Mouse (Mus musculus) gastrocnemius, postnatal 4 days (tissue): ENCODE measurements around the gene B230104I21Rik. TPM values are rescaled to one million over a fixed set of nuclear protein-coding genes. Genes with fewer than 3 reads are reported as not detected.

ENCODE experiments used
- DNase-seq, 2 experiments: peaks; one replicate each; pipeline ENCODE4 v3.0.0; 2021 to 2022; ENCODE audit warnings: low spot score in 2 of 2, mixed read lengths in 2 of 2
- total RNA-seq, 2 experiments: library from RNA; stranded (reverse); gene quantifications; 2 replicates each; pipeline ENCODE4 v1.2.3; 2021

Gene B230104I21Rik
- total RNA-seq, 2 experiments from 2014 or later: not detected

GRCm38 (mm10) chr4:154348197-154348786, 12.4 kb downstream of the B230104I21Rik start:
- no peak for DNase-seq

GRCm38 (mm10) chr4:154352246-154352645, 16.3 kb downstream of the B230104I21Rik start:
- DNase-seq: no peak

- DNase-seq: no peak
Observed at GRCm38 (mm10) chr4:154355408-154355807, 19.5 kb downstream of the B230104I21Rik start.

GRCm38 (mm10) chr4:154358370-154358769, 22.4 kb downstream of the B230104I21Rik start:
- DNase-seq: no peak

GRCm38 (mm10) chr4:154358816-154359215, 22.9 kb downstream of the B230104I21Rik start:
- no peak for DNase-seq

GRCm38 (mm10) chr4:154359762-154360300, 23.9 kb downstream of the B230104I21Rik start:
- no peak for DNase-seq

- DNase-seq: no peak
Observed at GRCm38 (mm10) chr4:154360441-154360840, 24.5 kb downstream of the B230104I21Rik start.

- DNase-seq: no peak
Observed at GRCm38 (mm10) chr4:154360850-154361249, 24.9 kb downstream of the B230104I21Rik start.

GRCm38 (mm10) chr4:154364752-154365151, 28.8 kb downstream of the B230104I21Rik start:
- no peak for DNase-seq

GRCm38 (mm10) chr4:154366836-154367235, 30.9 kb downstream of the B230104I21Rik start:
- no peak for DNase-seq

GRCm38 (mm10) chr4:154369089-154369488, 33.2 kb downstream of the B230104I21Rik start:
- no peak for DNase-seq

- no peak for DNase-seq
Observed at GRCm38 (mm10) chr4:154370841-154371240, 34.9 kb downstream of the B230104I21Rik start.

- no peak for DNase-seq
Observed at GRCm38 (mm10) chr4:154371542-154372247, 35.8 kb downstream of the B230104I21Rik start.

GRCm38 (mm10) chr4:154375939-154376625, 40.2 kb downstream of the B230104I21Rik start:
- no peak for DNase-seq

GRCm38 (mm10) chr4:154378876-154379275, 42.9 kb downstream of the B230104I21Rik start:
- no peak for DNase-seq

GRCm38 (mm10) chr4:154385208-154385607, 49.3 kb downstream of the B230104I21Rik start:
- no peak for DNase-seq

GRCm38 (mm10) chr4:154385918-154386317, 50.0 kb downstream of the B230104I21Rik start:
- DNase-seq: no peak

GRCm38 (mm10) chr4:154386810-154387209, 50.9 kb downstream of the B230104I21Rik start:
- DNase-seq: peak in 1 of 2 experiments; percentile 30

- DNase-seq: no peak
Observed at GRCm38 (mm10) chr4:154389641-154390040, 53.7 kb downstream of the B230104I21Rik start.

GRCm38 (mm10) chr4:154390333-154391080, 54.6 kb downstream of the B230104I21Rik start:
- DNase-seq: no peak

- DNase-seq: no peak
Observed at GRCm38 (mm10) chr4:154392641-154393040, 56.7 kb downstream of the B230104I21Rik start.
